Mouse (Mus musculus) C2C12 (cell line): ENCODE measurements around the gene Atg5.

Experiments
- CTCF ChIP-seq: IDR thresholded peaks from one replicate; pipeline ENCODE4 v1.5.1; 2011; ENCODE audit not compliant: control insufficient read depth, insufficient read depth, insufficient read length
- FOSL1 ChIP-seq: IDR thresholded peaks from one replicate; pipeline ENCODE4 v1.8.0; 2011; ENCODE audit warnings: mild to moderate bottlenecking, low read length; ENCODE audit not compliant: poor library complexity, insufficient read depth, severe bottlenecking
- MAX ChIP-seq: IDR thresholded peaks from one replicate; pipeline ENCODE4 v1.6.1; 2011; ENCODE audit warnings: mild to moderate bottlenecking, control low read depth
- MYOD1 ChIP-seq: IDR thresholded peaks from one replicate; pipeline ENCODE4 v1.6.1; 2011; ENCODE audit warnings: low read depth; ENCODE audit not compliant: control insufficient read depth, insufficient read length
- MYOG ChIP-seq: IDR thresholded peaks from one replicate; pipeline ENCODE4 v1.6.1; 2011; ENCODE audit not compliant: control insufficient read depth, insufficient read length; ENCODE audit errors: extremely low read depth
- USF1 ChIP-seq: IDR thresholded peaks from one replicate; pipeline ENCODE4 v1.6.1; 2011; ENCODE audit warnings: low read depth, mild to moderate bottlenecking, control low read depth, moderate library complexity

DNA sequence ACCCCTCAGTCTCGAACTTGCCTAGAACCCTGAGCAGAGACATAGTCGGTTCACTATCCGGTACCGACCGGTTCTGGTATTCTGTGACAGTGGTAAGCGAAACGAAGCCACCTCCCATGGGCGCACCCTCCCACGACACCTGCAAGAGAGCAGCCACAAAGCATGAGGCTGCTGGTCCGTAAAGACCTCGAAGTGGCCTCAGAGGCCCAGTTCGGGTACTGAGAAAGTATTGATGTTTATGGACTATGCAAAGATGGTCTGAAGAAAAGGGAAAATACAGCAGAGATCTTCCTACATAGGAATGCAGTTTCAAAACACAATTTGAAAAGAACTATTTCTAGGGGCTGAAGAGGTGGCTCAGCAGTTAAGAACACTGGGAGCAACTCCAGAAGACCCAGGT, 113.8 kb downstream of the Atg5 start:
- TF ChIP-seq CTCF (no peak), MYOD1 (no peak), USF1 (no peak), FOSL1 (no peak), MYOG (no peak), MAX (no peak)
